Mouse (Mus musculus) neural tube, embryonic 12.5 days (tissue): Measurements from ENCODE around the gene Guca2b. TPM values are rescaled to one million over a fixed set of nuclear protein-coding genes. Genes with fewer than 3 reads are reported as not detected.

Source experiments
- ATAC-seq: fragments of 200-750 bp; cut with Nextera tagmentation; 2 replicates; pipeline ENCODE4 v1.8.0; 2017; ENCODE audit warnings: low read depth, mild to moderate bottlenecking, moderate TSS enrichment, moderate library complexity; ENCODE audit not compliant: low FRiP score
- H3K27ac ChIP-seq: fragments of 300-500 bp; sonication (generic); 2 replicates; pipeline ENCODE4 v1.5.1; 2016
- H3K27me3 ChIP-seq: fragments of 300-500 bp; sonication (generic); replicated peaks from 2 replicates; pipeline ENCODE4 v1.6.1; 2016; ENCODE audit warnings: mild to moderate bottlenecking
- H3K36me3 ChIP-seq: fragments of 300-500 bp; sonication (generic); 2 replicates; pipeline ENCODE4 v1.6.1; 2016; ENCODE audit warnings: mild to moderate bottlenecking
- H3K4me1 ChIP-seq: fragments of 300-500 bp; sonication (generic); 2 replicates; pipeline ENCODE4 v1.6.1; 2016
- H3K4me2 ChIP-seq: fragments of 300-500 bp; sonication (generic); replicated peaks from 2 replicates; pipeline ENCODE4 v1.6.1; 2016; ENCODE audit warnings: mild to moderate bottlenecking
- H3K4me3 ChIP-seq: fragments of 300-500 bp; sonication (generic); 2 replicates; pipeline ENCODE4 v1.5.1; 2016
- H3K9ac ChIP-seq: fragments of 300-500 bp; sonication (generic); 2 replicates; pipeline ENCODE4 v1.6.1; 2016; ENCODE audit warnings: mild to moderate bottlenecking
- H3K9me3 ChIP-seq: fragments of 300-500 bp; sonication (generic); 2 replicates; pipeline ENCODE4 v1.6.1; 2016; ENCODE audit warnings: mild to moderate bottlenecking
- WGBS: fragments of 180-500 bp; shearing (Covaris S2); methylation state at CpG from one replicate; pipeline ENCODE4 v1.1.7; 2016; 5-methylcytosine and 5-hydroxymethylcytosine counted together
- polyA plus RNA-seq: library from polyadenylated mRNA; unstranded; fragments of >200 nt; fragmentation: Nextera tagmentation; extraction: Ambion mirVana; gene quantifications from 2 replicates; pipeline ENCODE4 v1.2.1, GENCODE M21; 2016

The Guca2b gene
- polyA plus RNA-seq, 1 experiment from 2014 or later = not detected

GRCm38 (mm10) chr4:119627317-119627716, 31.4 kb downstream of the Guca2b start:
- H3K9me3 ChIP-seq = no peaks in the 10 kb centered on the region
- H3K4me3 ChIP-seq = no peak overlapping the region
- no peak overlapping the region for H3K27ac ChIP-seq
- no peaks in the 10 kb centered on the region for H3K27me3 ChIP-seq
- no peak for ATAC-seq
- peaks cover 6% of the 10 kb centered on the region for H3K4me1 ChIP-seq
- H3K36me3 ChIP-seq = peaks cover 39% of the 10 kb centered on the region
- no peak overlapping the region for H3K9ac ChIP-seq
- WGBS = 81% methylated on average over 4 of the region's 4 CpGs
- no peak overlapping the region for H3K4me2 ChIP-seq

GRCm38 (mm10) chr4:119626876-119627275, 31.9 kb downstream of the Guca2b start:
- H3K9me3 ChIP-seq = no peaks in the 10 kb centered on the region
- H3K4me3 ChIP-seq = no peak overlapping the region
- H3K4me1 ChIP-seq = 0 out of 2 replicates have a peak, but pooled peaks cover 5% of the 10 kb centered on the region
- WGBS = 95% methylated on average over 3 of the region's 3 CpGs
- no peak overlapping the region for H3K9ac ChIP-seq
- H3K27me3 ChIP-seq = no peaks in the 10 kb centered on the region
- H3K36me3 ChIP-seq = peaks cover 42% of the 10 kb centered on the region
- ATAC-seq = no peak
- H3K4me2 ChIP-seq = no peak overlapping the region
- H3K27ac ChIP-seq = no peak overlapping the region

GRCm38 (mm10) chr4:119626081-119626645, 32.6 kb downstream of the Guca2b start:
- Histone ChIP-seq H3K4me1 (0 out of 2 replicates have a peak, but pooled peaks cover 1% of the 10 kb centered on the region), H3K9me3 (no peaks in the 10 kb centered on the region), H3K36me3 (peaks cover 42% of the 10 kb centered on the region), H3K9ac (no peak overlapping the region), H3K27ac (no peak overlapping the region), H3K4me2 (no peak overlapping the region), H3K27me3 (no peaks in the 10 kb centered on the region), H3K4me3 (no peak overlapping the region)
- 75% methylated on average over 7 of the region's 7 CpGs for WGBS
- ATAC-seq = no peak

GRCm38 (mm10) chr4:119614724-119615123, 44.0 kb downstream of the Guca2b start:
- H3K9me3 ChIP-seq = no peaks in the 10 kb centered on the region
- no peak overlapping the region for H3K27ac ChIP-seq
- no peaks in the 10 kb centered on the region for H3K27me3 ChIP-seq
- no peak overlapping the region for H3K9ac ChIP-seq
- H3K36me3 ChIP-seq = peaks cover 6% of the 10 kb centered on the region; the same call in 1 of the 2 replicates
- 87% methylated on average over 4 of the region's 4 CpGs for WGBS
- H3K4me2 ChIP-seq = no peak overlapping the region
- no peaks in the 10 kb centered on the region for H3K4me1 ChIP-seq
- H3K4me3 ChIP-seq = no peak overlapping the region
- no peak for ATAC-seq

GRCm38 (mm10) chr4:119614078-119614477, 44.7 kb downstream of the Guca2b start:
- WGBS = 25% methylated on average over 1 of the region's 1 CpGs
- Histone ChIP-seq H3K4me2 (no peak overlapping the region), H3K27me3 (no peaks in the 10 kb centered on the region), H3K36me3 (0 out of 2 replicates have a peak, but pooled peaks cover 3% of the 10 kb centered on the region), H3K9ac (no peak overlapping the region), H3K27ac (no peak overlapping the region), H3K9me3 (no peaks in the 10 kb centered on the region), H3K4me1 (no peaks in the 10 kb centered on the region), H3K4me3 (no peak overlapping the region)
- no peak for ATAC-seq

GRCm38 (mm10) chr4:119609488-119609887, 49.3 kb downstream of the Guca2b start:
- WGBS = 98% methylated on average over 1 of the region's 1 CpGs
- no peak for ATAC-seq
- H3K4me1 ChIP-seq = no peaks in the 10 kb centered on the region
- H3K9ac ChIP-seq = no peak overlapping the region
- H3K36me3 ChIP-seq = peaks cover 10% of the 10 kb centered on the region
- no peaks in the 10 kb centered on the region for H3K9me3 ChIP-seq
- no peak overlapping the region for H3K4me3 ChIP-seq
- no peaks in the 10 kb centered on the region for H3K27me3 ChIP-seq
- no peak overlapping the region for H3K4me2 ChIP-seq
- H3K27ac ChIP-seq = no peak overlapping the region

Other genes starting within 250 kb of the Guca2b start
- 14.9 and 15.1 TPM in 2 replicates for gene Ccdc30, start 243.4 kb downstream of the Guca2b start, polyA plus RNA-seq
- gene Ppcs, start 236.5 kb downstream of the Guca2b start, polyA plus RNA-seq = 20.9 and 22.7 TPM in 2 replicates
- 0.13 and 0.55 TPM in 2 replicates for gene Zmynd12, start 236.1 kb downstream of the Guca2b start, polyA plus RNA-seq
- gene Rimkla, start 166.3 kb downstream of the Guca2b start, polyA plus RNA-seq = 14.6 and 18.4 TPM in 2 replicates
- 23.2 and 25.2 TPM in 2 replicates for gene Foxj3, start 122.0 kb downstream of the Guca2b start, polyA plus RNA-seq
- 3.2 and 4.8 TPM in 2 replicates for gene Frg2f1, start 119.4 kb downstream of the Guca2b start, polyA plus RNA-seq
- not detected in 2 replicates for gene Guca2a, start 21.2 kb downstream of the Guca2b start, polyA plus RNA-seq
- gene Hivep3, start 74.8 kb upstream of the Guca2b start, polyA plus RNA-seq = 10.4 and 11.9 TPM in 2 replicates